ENCODE assay signal across 18 mouse cellular contexts in genomic region chr13:20514721-20515120, GRCm38 (mm10).
DNase-seq lines count a peak whose midpoint lies in the region; ATAC-seq lines count a peak whose summit lies in the region.
"Had no signal": no experiment of that assay in that cellular context is flagged by ENCODE, and none has a peak within 500 bp of the region (broad histone marks: within the 10 kb centered on the region; RNA-seq: fewer than 3 reads in every experiment).

No protein-coding gene starts in this region.

- ATAC-seq in frontal cortex, adult (ENCODE audit: low TSS enrichment), result peak; percentile 64
- ATAC-seq: CD4-positive, CD25-positive, alpha-beta regulatory T cell, adult 4 months; forebrain, embryonic 13.5 days; forebrain, embryonic 15.5 days; forebrain, postnatal 0 days had no signal

- DNase-seq in frontal cortex, postnatal 14 days (ENCODE audit: low spot score in 2 of 2), result no peak
- peak; percentile 10 for DNase-seq in lung, postnatal 25 days (ENCODE audit: low spot score)
- DNase-seq in lung, postnatal 4 days, result no peak
- DNase-seq in brain, adult 2 months (ENCODE audit: low read depth, low spot score), result peak; percentile 53
- DNase-seq: adrenal gland, adult 2 months; adrenal gland, postnatal 10 days; adrenal gland, postnatal 25 days; B cell, adult 2 months; cerebellum, adult 11-12 months; cerebellum, adult 2 months; cerebellum, adult 9-10 months; cerebellum, postnatal 10 days; cerebellum, postnatal 25 days; forebrain, postnatal 0 days had no signal

Comparison
In these comparisons a context has a peak if more than half of its experiments do, and no peak if none do; other contexts are left out.
1. DNase-seq: peak in lung, postnatal 25 days (single experiment) and brain, adult 2 months (single experiment); none in frontal cortex, postnatal 14 days (0 of 2) and lung, postnatal 4 days (0 of 2).